Mouse (Mus musculus) olfactory bulb, adult 2 months (tissue): ENCODE data around the gene Aebp2.

Source experiments
- CTCF ChIP-seq: fragments of 200-500 bp; IDR thresholded peaks from 2 replicates; pipeline ENCODE4 v1.5.1; 2012; ENCODE audit warnings: low read depth, mild to moderate bottlenecking, low read length, moderate library complexity; ENCODE audit not compliant: insufficient read depth
- POLR2A ChIP-seq: fragments of 200-500 bp; IDR thresholded peaks from 2 replicates; pipeline ENCODE4 v1.6.1; 2012; ENCODE audit warnings: mild to moderate bottlenecking, low read depth, low read length, moderate library complexity; ENCODE audit not compliant: insufficient read depth

- no peak for TF ChIP-seq CTCF
- TF ChIP-seq POLR2A: no peak
Measured at GRCm38 (mm10) chr6:140677041-140677440, 54.6 kb downstream of the Aebp2 start.
